Mouse (Mus musculus) liver, embryonic 15.5 days (tissue): ENCODE data around the gene Ing1. TPM values are rescaled to one million over a fixed set of nuclear protein-coding genes. Genes with fewer than 3 reads are reported as not detected.

Experiments
- ATAC-seq: fragments of 200-750 bp; cut with Nextera tagmentation; 2 replicates; pipeline ENCODE4 v1.8.0; 2017; ENCODE audit warnings: moderate number of reproducible peaks, mild to moderate bottlenecking, moderate library complexity; ENCODE audit not compliant: insufficient read depth
- H3K27ac ChIP-seq: fragments of 300-500 bp; sonication (generic); replicated peaks from 2 replicates; pipeline ENCODE4 v1.5.1; 2015; ENCODE audit warnings: mild to moderate bottlenecking, inconsistent platforms
- H3K27me3 ChIP-seq: fragments of 300-500 bp; sonication (generic); 2 replicates; pipeline ENCODE4 v1.6.1; 2015; ENCODE audit warnings: mild to moderate bottlenecking, inconsistent platforms
- H3K36me3 ChIP-seq: fragments of 300-500 bp; sonication (generic); replicated peaks from 2 replicates; pipeline ENCODE4 v1.6.1; 2015; ENCODE audit warnings: moderate library complexity, mild to moderate bottlenecking, inconsistent platforms
- H3K4me1 ChIP-seq: fragments of 300-500 bp; sonication (generic); replicated peaks from 2 replicates; pipeline ENCODE4 v1.6.1; 2015; ENCODE audit warnings: inconsistent platforms
- H3K4me2 ChIP-seq: fragments of 300-500 bp; sonication (generic); 2 replicates; pipeline ENCODE4 v1.6.1; 2015; ENCODE audit warnings: moderate library complexity, mild to moderate bottlenecking, inconsistent platforms
- H3K4me3 ChIP-seq: fragments of 300-500 bp; sonication (generic); replicated peaks from 2 replicates; pipeline ENCODE4 v1.5.1; 2015; ENCODE audit warnings: mild to moderate bottlenecking, inconsistent platforms
- H3K9ac ChIP-seq: fragments of 300-500 bp; sonication (generic); 2 replicates; pipeline ENCODE4 v1.6.1; 2015; ENCODE audit warnings: moderate library complexity, mild to moderate bottlenecking, inconsistent platforms
- H3K9me3 ChIP-seq: fragments of 300-500 bp; sonication (generic); replicated peaks from 2 replicates; pipeline ENCODE4 v1.6.1; 2016; ENCODE audit warnings: inconsistent platforms
- WGBS: fragments of 180-500 bp; shearing (Covaris S2); methylation state at CpG from one replicate; pipeline ENCODE4 v1.1.7; 2015; ENCODE audit warnings: mixed read lengths; ENCODE audit not compliant: insufficient replicate concordance; 5-methylcytosine and 5-hydroxymethylcytosine counted together
- polyA plus RNA-seq: library from polyadenylated mRNA; unstranded; fragments of >200 nt; fragmentation: Nextera tagmentation; extraction: Ambion mirVana; gene quantifications from 2 replicates; pipeline ENCODE4 v1.2.1, GENCODE M21; 2015

Gene Ing1
- 13.5 and 16.7 TPM in 2 replicates for polyA plus RNA-seq

- H3K4me3 ChIP-seq, result peak within 1 kb of the TSS; percentile 78
- H3K27me3 ChIP-seq, result no peaks in the 10 kb centered on the region
- under 1% methylated on average over 52 of the region's 52 CpGs for WGBS
- H3K36me3 ChIP-seq, result no peaks in the 10 kb centered on the region
- no peaks in the 10 kb centered on the region for H3K9me3 ChIP-seq
- peaks cover 48% of the 10 kb centered on the region for H3K4me1 ChIP-seq
- H3K27ac ChIP-seq, result peak within 1 kb of the TSS; percentile 99
- peak within 1 kb of the TSS; percentile 95 for H3K9ac ChIP-seq
- peak; percentile 59 for ATAC-seq
- peak within 1 kb of the TSS; percentile 92 for H3K4me2 ChIP-seq
Observed at GRCm38 (mm10) chr8:11554799-11555719, at the start of gene Ing1. Gene Ing1 (plus strand): TSS chr8:11555571.

- Histone ChIP-seq H3K9me3 (no peaks in the 10 kb centered on the region), H3K9ac (no peak overlapping the region), H3K4me3 (no peak overlapping the region), H3K36me3 (peaks cover 86% of the 10 kb centered on the region), H3K4me1 (peaks cover 9% of the 10 kb centered on the region), H3K4me2 (no peak overlapping the region), H3K27me3 (no peaks in the 10 kb centered on the region), H3K27ac (no peak overlapping the region)
- WGBS, result 84% methylated on average over 14 of the region's 14 CpGs
- no peak for ATAC-seq
Observed at GRCm38 (mm10) chr8:11506074-11506473, 49.3 kb upstream of the Ing1 start.

GRCm38 (mm10) chr8:11506802-11507201 lies 48.6 kb upstream of the Ing1 start:
- Histone ChIP-seq H3K4me1 (peaks cover 13% of the 10 kb centered on the region), H3K27me3 (no peaks in the 10 kb centered on the region), H3K4me2 (no peak overlapping the region), H3K9me3 (no peaks in the 10 kb centered on the region), H3K4me3 (no peak overlapping the region), H3K27ac (no peak overlapping the region), H3K36me3 (peaks cover 93% of the 10 kb centered on the region), H3K9ac (no peak overlapping the region)
- 58% methylated on average over 6 of the region's 6 CpGs for WGBS
- ATAC-seq, result no peak

GRCm38 (mm10) chr8:11508880-11509279 lies 46.5 kb upstream of the Ing1 start:
- no peaks in the 10 kb centered on the region for H3K27me3 ChIP-seq
- H3K27ac ChIP-seq, result no peak overlapping the region
- H3K9ac ChIP-seq, result no peak overlapping the region
- no peaks in the 10 kb centered on the region for H3K9me3 ChIP-seq
- ATAC-seq, result no peak
- WGBS, result 83% methylated on average over 10 of the region's 10 CpGs
- H3K36me3 ChIP-seq, result peaks cover 96% of the 10 kb centered on the region
- no peak overlapping the region for H3K4me2 ChIP-seq
- peaks cover 33% of the 10 kb centered on the region for H3K4me1 ChIP-seq
- H3K4me3 ChIP-seq, result no peak overlapping the region

- H3K4me3 ChIP-seq, result no peak overlapping the region
- H3K4me1 ChIP-seq, result peaks cover 38% of the 10 kb centered on the region
- peaks cover 95% of the 10 kb centered on the region for H3K36me3 ChIP-seq
- H3K4me2 ChIP-seq, result no peak overlapping the region
- no peaks in the 10 kb centered on the region for H3K9me3 ChIP-seq
- no peaks in the 10 kb centered on the region for H3K27me3 ChIP-seq
- H3K27ac ChIP-seq, result no peak overlapping the region
- H3K9ac ChIP-seq, result no peak overlapping the region
- 76% methylated on average over 5 of the region's 5 CpGs for WGBS
- ATAC-seq, result no peak
Observed at GRCm38 (mm10) chr8:11510971-11511370, 44.4 kb upstream of the Ing1 start.

GRCm38 (mm10) chr8:11512711-11513110 lies 42.7 kb upstream of the Ing1 start:
- H3K36me3 ChIP-seq, result peaks cover 83% of the 10 kb centered on the region
- peaks cover 35% of the 10 kb centered on the region for H3K4me1 ChIP-seq
- WGBS, result 24% methylated on average over 9 of the region's 9 CpGs
- 0 out of 2 replicates have a peak overlapping the region, but pooled peaks have one; percentile 8 for H3K4me2 ChIP-seq
- H3K9ac ChIP-seq, result 0 out of 2 replicates have a peak overlapping the region, but pooled peaks have one; percentile 4
- peak; percentile 78 for ATAC-seq
- H3K4me3 ChIP-seq, result no peak overlapping the region
- H3K9me3 ChIP-seq, result no peaks in the 10 kb centered on the region
- no peaks in the 10 kb centered on the region for H3K27me3 ChIP-seq
- peak overlapping the region; percentile 53 for H3K27ac ChIP-seq

GRCm38 (mm10) chr8:11513247-11513646 lies 42.1 kb upstream of the Ing1 start:
- no peaks in the 10 kb centered on the region for H3K27me3 ChIP-seq
- ATAC-seq, result no peak; the same call in 1 of the 2 replicates
- H3K36me3 ChIP-seq, result peaks cover 82% of the 10 kb centered on the region
- H3K27ac ChIP-seq, result peak overlapping the region; percentile 53
- H3K4me1 ChIP-seq, result peaks cover 34% of the 10 kb centered on the region
- H3K4me3 ChIP-seq, result no peak overlapping the region
- no peaks in the 10 kb centered on the region for H3K9me3 ChIP-seq
- WGBS, result 44% methylated on average over 5 of the region's 5 CpGs
- H3K4me2 ChIP-seq, result peak overlapping the region; percentile 8; the same call in 1 of the 2 replicates
- no peak overlapping the region for H3K9ac ChIP-seq

- no peaks in the 10 kb centered on the region for H3K9me3 ChIP-seq
- no peak for ATAC-seq
- WGBS, result 88% methylated on average over 9 of the region's 9 CpGs
- H3K36me3 ChIP-seq, result peaks cover 71% of the 10 kb centered on the region
- H3K9ac ChIP-seq, result no peak overlapping the region
- no peak overlapping the region for H3K4me3 ChIP-seq
- H3K4me1 ChIP-seq, result peaks cover 34% of the 10 kb centered on the region
- no peak overlapping the region for H3K4me2 ChIP-seq
- no peak overlapping the region for H3K27ac ChIP-seq
- no peaks in the 10 kb centered on the region for H3K27me3 ChIP-seq
Observed at GRCm38 (mm10) chr8:11516292-11516691, 39.1 kb upstream of the Ing1 start.

GRCm38 (mm10) chr8:11517366-11518055 lies 37.9 kb upstream of the Ing1 start:
- H3K36me3 ChIP-seq, result peaks cover 62% of the 10 kb centered on the region

GRCm38 (mm10) chr8:11518056-11518396 lies 37.3 kb upstream of the Ing1 start:
- WGBS, result 68% methylated on average over 6 of the region's 6 CpGs
- Histone ChIP-seq H3K27me3 (no peaks in the 10 kb centered on the region), H3K4me1 (peaks cover 27% of the 10 kb centered on the region), H3K4me2 (no peak overlapping the region), H3K9ac (no peak overlapping the region), H3K9me3 (no peaks in the 10 kb centered on the region), H3K4me3 (no peak overlapping the region), H3K36me3 (peaks cover 57% of the 10 kb centered on the region), H3K27ac (no peak overlapping the region)
- ATAC-seq, result no peak

More at GRCm38 (mm10) chr8:11517366-11518055, 37.9 kb upstream of the Ing1 start:
- whole genome bisulfite sequencing, result 72% methylated on average over 16 of the region's 16 CpGs
- no peak overlapping the region for H3K4me2 ChIP-seq
- H3K27ac ChIP-seq, result no peak overlapping the region
- no peak overlapping the region for H3K4me3 ChIP-seq
- H3K4me1 ChIP-seq, result peaks cover 32% of the 10 kb centered on the region
- no peak for ATAC-seq
- no peak overlapping the region for H3K9ac ChIP-seq
- no peaks in the 10 kb centered on the region for H3K9me3 ChIP-seq
- no peaks in the 10 kb centered on the region for H3K27me3 ChIP-seq

- H3K9me3 ChIP-seq, result no peaks in the 10 kb centered on the region
- H3K9ac ChIP-seq, result no peak overlapping the region
- WGBS, result 81% methylated on average over 11 of the region's 11 CpGs
- H3K4me2 ChIP-seq, result no peak overlapping the region
- no peaks in the 10 kb centered on the region for H3K27me3 ChIP-seq
- peaks cover 51% of the 10 kb centered on the region for H3K36me3 ChIP-seq
- no peak overlapping the region for H3K27ac ChIP-seq
- H3K4me3 ChIP-seq, result no peak overlapping the region
- ATAC-seq, result no peak
- H3K4me1 ChIP-seq, result peaks cover 21% of the 10 kb centered on the region
Observed at GRCm38 (mm10) chr8:11518676-11519075, 36.7 kb upstream of the Ing1 start.
